Mouse (Mus musculus): ENCODE results near the gene Ccdc169. TPM values are rescaled to one million over a fixed set of nuclear protein-coding genes. Genes with fewer than 3 reads are reported as not detected.

Gene Ccdc169
- polyA plus RNA-seq, 1 experiment from 2014 or later, result 0.08 TPM

DNA sequence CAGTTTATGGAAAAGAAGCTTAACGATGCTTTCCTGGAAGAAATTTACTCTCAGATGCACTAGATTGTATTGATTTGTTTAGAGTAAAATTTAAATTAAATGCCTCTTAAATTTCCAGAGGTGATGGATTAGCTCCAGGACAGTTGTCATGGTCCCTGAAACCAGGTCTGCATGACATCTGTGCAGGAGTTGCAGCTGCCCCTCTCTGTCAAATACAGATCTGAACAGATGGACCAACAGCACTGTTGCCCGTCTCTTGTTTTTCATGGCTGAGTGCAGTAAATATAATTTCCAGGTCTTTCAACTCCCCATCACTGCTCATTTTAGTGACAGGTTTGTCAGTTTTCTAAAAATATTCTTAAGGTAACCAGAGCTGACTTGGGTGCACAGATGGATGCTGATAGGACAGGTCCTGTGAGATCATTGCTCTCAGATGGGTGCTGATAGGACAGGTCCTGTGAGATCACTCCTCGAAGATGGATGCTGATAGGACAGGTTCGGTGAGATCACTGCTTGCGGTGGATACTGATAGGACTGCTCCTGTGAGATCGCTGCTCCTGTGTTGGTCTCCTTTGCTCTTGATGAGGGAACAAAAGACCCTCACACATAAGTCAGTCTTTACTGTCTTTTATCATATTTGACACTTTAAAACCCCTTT is 5.4 kb upstream of the Ccdc169 start:
- H3K4me3 ChIP-seq, result no peak overlapping the region
- no peak overlapping the region for H3K9ac ChIP-seq
- no peaks in the 10 kb centered on the region for H3K9me3 ChIP-seq
- 95% methylated on average over 6 of the region's 6 CpGs for WGBS
- ATAC-seq (replicated peaks), result no peak
- no peaks in the 10 kb centered on the region for H3K4me1 ChIP-seq
- H3K36me3 ChIP-seq (replicated peaks), result peaks cover 41% of the 10 kb centered on the region
- H3K27ac ChIP-seq, result no peak overlapping the region
- no peak overlapping the region for H3K4me2 ChIP-seq
- H3K27me3 ChIP-seq (replicated peaks), result no peaks in the 10 kb centered on the region

DNA sequence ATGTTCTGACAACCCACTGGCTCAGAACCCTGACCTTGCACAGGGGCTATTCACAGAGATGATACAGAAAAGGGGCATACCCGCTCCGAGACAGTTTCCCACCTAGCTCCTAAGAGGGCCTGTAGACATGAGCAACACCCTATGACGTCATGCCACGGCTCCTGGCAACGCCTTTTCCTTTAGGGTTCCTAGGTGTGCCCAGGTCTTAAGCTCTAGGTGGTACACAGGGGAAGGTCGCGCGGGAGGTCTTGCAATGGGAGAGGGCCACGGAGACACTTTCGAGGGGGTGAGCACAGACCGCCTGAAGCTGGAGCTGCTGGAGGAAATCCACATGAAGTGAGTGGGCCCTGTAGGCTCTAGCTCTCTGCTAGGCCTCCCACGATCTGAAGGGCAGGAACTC is 2.7 kb downstream of the Ccdc169 start:
- ATAC-seq (replicated peaks), result no peak
- WGBS, result 95% methylated on average over 12 of the region's 12 CpGs

DNA sequence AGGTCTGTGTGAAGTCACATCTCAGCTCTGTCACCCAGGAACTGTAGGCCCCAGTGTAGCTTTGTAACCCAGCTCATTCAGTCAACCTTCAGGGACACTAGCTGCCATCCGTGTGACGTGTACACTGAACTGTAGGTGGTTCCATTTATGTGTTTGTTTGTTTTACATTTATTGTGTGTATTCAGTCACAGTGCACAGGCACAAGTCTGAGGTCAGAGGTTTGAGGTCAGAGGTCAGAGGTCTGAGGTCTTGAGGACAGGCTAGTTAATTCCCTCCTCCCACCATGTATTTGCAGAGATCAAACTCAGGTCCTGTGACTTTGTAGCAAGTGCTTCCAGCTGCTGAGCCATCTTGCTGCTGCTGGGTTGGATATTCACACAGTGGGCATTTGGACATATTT is 4.3 kb downstream of the Ccdc169 start:
- no peak for ATAC-seq (replicated peaks)
- H3K9ac ChIP-seq, result no peak overlapping the region
- WGBS, result 71% methylated on average over 2 of the region's 2 CpGs
- H3K4me2 ChIP-seq, result no peak overlapping the region
- 0 out of 2 replicates have a peak, but pooled peaks cover 3% of the 10 kb centered on the region for H3K36me3 ChIP-seq (replicated peaks)
- H3K4me1 ChIP-seq, result no peaks in the 10 kb centered on the region
- no peak overlapping the region for H3K4me3 ChIP-seq
- no peaks in the 10 kb centered on the region for H3K9me3 ChIP-seq
- H3K27me3 ChIP-seq (replicated peaks), result no peaks in the 10 kb centered on the region
- H3K27ac ChIP-seq, result no peak overlapping the region

More for the DNA sequence above, 2.7 kb downstream of the Ccdc169 start:
- H3K4me3 ChIP-seq, result no peak overlapping the region
- H3K4me1 ChIP-seq, result no peaks in the 10 kb centered on the region
- no peak overlapping the region for H3K4me2 ChIP-seq
- no peak overlapping the region for H3K27ac ChIP-seq
- H3K9ac ChIP-seq, result no peak overlapping the region
- peaks cover 3% of the 10 kb centered on the region; the same call in 1 of the 2 replicates for H3K36me3 ChIP-seq (replicated peaks)
- H3K27me3 ChIP-seq (replicated peaks), result no peaks in the 10 kb centered on the region
- no peaks in the 10 kb centered on the region for H3K9me3 ChIP-seq

DNA sequence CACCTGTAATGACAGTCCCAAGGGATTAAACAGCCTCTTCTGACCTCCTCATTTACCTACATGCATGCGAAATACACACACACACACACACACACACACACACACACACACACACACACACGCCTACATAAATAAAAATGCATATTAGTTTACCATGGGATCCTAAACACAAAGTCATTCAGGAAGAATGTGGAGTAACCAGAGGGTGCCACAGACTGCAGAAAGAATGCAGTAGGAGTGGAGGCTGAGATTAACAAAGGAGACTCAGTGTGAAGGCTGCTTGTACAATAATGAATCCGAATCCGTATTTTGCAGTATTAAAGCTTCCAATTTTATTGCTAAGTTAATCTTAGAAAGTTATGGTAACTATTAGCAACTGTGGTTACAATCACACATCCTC is 7.8 kb downstream of the Ccdc169 start:
- 69% methylated on average over 4 of the region's 4 CpGs for WGBS
- Histone ChIP-seq H3K9ac (no peak overlapping the region), H3K4me3 (no peak overlapping the region), H3K4me1 (no peaks in the 10 kb centered on the region), H3K36me3 (replicated peaks) (no peaks in the 10 kb centered on the region), H3K27ac (no peak overlapping the region), H3K27me3 (replicated peaks) (no peaks in the 10 kb centered on the region), H3K9me3 (no peaks in the 10 kb centered on the region), H3K4me2 (no peak overlapping the region)
- ATAC-seq (replicated peaks), result no peak

DNA sequence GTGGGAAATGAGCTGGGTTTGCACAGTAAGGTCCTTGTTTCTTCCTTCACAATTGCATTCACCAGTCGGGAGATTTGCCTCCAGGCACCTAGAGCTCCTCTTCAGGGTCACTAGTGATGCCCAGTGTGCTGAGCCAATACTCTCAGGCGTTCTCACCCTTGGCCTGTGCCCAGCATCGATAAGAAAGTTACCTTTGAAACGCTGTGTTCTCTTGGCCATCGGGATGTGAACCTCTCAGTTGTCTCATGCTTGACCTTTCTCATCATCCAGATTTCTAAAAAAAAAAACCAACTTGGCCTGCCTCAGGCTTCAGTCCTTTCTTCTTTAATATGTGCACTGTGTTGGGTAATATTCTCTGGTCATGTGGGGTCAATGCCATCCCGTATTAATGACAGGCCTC is 9.3 kb downstream of the Ccdc169 start:
- Histone ChIP-seq H3K27ac (no peak overlapping the region), H3K27me3 (replicated peaks) (no peaks in the 10 kb centered on the region), H3K4me1 (no peaks in the 10 kb centered on the region), H3K4me2 (no peak overlapping the region), H3K9me3 (no peaks in the 10 kb centered on the region), H3K36me3 (replicated peaks) (no peaks in the 10 kb centered on the region), H3K9ac (no peak overlapping the region), H3K4me3 (no peak overlapping the region)
- ATAC-seq (replicated peaks), result no peak
- 81% methylated on average over 6 of the region's 6 CpGs for WGBS

DNA sequence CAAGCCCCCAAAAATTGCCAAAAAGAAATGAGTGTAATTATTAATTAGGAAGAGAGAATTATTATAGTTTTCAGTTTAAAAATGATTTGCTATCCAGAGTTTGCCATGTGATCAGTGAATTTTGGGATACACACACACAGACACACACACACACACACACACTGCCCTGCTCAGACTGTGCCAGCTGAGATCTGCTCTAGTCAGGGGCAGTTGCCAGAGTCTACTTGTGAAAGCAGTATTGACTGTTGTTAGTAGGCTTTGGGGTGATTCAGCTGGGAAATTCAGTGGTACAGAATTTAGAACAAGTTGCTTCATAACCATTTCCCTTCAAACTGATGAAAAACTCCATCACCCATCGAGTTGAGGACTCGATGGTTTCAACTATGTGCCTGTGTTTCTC is 10.0 kb downstream of the Ccdc169 start:
- H3K4me1 ChIP-seq, result no peaks in the 10 kb centered on the region
- no peak overlapping the region for H3K4me2 ChIP-seq
- no peaks in the 10 kb centered on the region for H3K36me3 ChIP-seq (replicated peaks)
- no peaks in the 10 kb centered on the region for H3K27me3 ChIP-seq (replicated peaks)
- no peak overlapping the region for H3K4me3 ChIP-seq
- 84% methylated on average over 2 of the region's 2 CpGs for WGBS
- no peak overlapping the region for H3K9ac ChIP-seq
- no peak overlapping the region for H3K27ac ChIP-seq
- H3K9me3 ChIP-seq, result no peaks in the 10 kb centered on the region
- no peak for ATAC-seq (replicated peaks)

DNA sequence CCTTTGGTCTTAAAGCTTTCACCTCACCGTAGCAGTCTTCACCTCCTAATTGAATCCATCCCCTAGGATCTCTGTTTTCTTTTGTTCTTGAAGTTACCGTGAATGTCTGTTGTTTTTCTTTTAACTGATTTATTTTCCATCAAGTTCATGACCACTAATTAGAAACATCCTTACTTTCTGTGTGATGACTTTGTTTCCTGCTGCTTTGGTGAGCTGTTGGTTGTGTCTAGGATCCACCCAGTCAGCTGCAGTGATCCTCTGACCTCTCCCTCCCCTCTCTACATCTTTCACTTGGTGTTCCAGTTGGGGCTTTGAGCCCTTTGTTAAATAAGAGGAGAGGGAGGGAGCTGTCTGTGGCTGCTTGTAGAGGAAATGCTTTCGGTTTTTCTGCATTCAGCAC is 11.0 kb downstream of the Ccdc169 start:
- no peaks in the 10 kb centered on the region for H3K9me3 ChIP-seq
- H3K4me3 ChIP-seq, result no peak overlapping the region
- no peak overlapping the region for H3K9ac ChIP-seq
- WGBS, result 28% methylated on average over 3 of the region's 3 CpGs
- H3K4me2 ChIP-seq, result no peak overlapping the region
- ATAC-seq (replicated peaks), result no peak
- no peaks in the 10 kb centered on the region for H3K27me3 ChIP-seq (replicated peaks)
- H3K27ac ChIP-seq, result no peak overlapping the region
- no peaks in the 10 kb centered on the region for H3K36me3 ChIP-seq (replicated peaks)
- H3K4me1 ChIP-seq, result no peaks in the 10 kb centered on the region

DNA sequence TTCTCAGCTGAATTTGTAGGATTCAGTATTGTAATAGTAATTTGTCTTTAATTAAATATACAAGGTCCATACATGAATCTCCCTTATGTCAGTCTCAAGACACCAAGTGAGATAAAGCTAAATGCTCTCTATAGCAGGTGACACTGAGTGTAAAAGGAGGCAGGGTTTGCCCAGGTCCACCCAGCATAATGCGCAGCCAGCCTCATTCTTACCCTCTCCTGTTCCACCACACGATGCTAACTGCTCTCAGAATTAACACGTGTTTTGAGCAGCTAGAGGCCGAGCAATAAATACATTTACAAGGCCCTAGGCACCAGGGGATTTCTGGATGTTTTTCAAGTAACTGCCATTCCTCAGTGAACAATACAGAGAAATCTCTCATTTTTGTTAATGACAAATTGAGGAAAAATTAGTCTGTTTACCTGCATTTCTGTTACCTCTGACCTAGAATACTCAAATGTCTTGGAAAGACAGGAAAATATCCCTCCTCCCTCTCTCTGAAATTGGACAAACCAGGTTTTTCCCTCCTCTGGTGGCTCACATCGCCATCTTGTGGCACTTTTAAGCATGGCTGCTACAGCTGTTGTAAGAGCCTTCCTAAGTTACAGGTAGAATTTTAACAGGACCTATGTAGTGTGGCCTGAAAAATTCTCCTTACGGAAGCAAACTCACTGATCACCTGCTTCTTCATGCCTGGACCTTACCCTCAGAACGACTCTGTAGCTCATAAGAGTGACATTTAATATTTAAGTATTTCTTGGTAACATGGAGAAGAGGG is 14.7 kb downstream of the Ccdc169 start:
- H3K9ac ChIP-seq, result no peak overlapping the region
- no peak overlapping the region for H3K4me2 ChIP-seq
- ATAC-seq (replicated peaks), result peak; percentile 56
- no peaks in the 10 kb centered on the region for H3K9me3 ChIP-seq
- H3K4me3 ChIP-seq, result no peak overlapping the region
- no peaks in the 10 kb centered on the region for H3K27me3 ChIP-seq (replicated peaks)
- no peaks in the 10 kb centered on the region for H3K36me3 ChIP-seq (replicated peaks)
- no peak overlapping the region for H3K27ac ChIP-seq
- WGBS, result 44% methylated on average over 7 of the region's 7 CpGs
- no peaks in the 10 kb centered on the region for H3K4me1 ChIP-seq

DNA sequence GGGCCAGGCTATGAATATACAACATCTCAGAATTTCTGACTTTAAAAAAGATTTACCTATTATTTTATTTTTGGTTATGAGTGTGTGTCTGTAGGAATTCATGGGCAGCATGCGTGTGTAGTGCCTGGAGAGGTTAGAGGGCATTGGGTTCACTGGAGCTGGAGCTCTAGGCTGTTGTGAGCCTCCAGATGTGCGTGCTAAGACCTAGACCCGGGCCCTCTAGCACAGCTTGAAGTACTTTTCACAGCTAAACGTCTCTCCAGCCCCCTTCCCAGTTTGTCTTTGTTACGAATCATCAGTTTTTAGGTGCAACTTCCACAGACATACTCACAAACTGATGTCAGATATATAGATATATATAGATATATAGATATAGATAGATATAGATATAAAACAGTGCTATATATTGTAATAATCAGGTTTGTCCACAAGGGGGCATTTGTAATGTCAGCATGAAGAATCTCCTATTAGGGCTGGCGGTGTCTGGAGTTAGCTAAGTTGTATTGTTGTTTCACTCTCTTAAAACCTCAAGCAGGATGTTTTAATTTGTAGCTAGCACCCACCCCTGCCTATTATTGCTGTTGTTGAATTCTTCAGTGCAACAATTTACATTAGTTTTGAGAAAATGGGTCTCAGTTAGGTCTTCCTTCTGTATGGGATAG is 15.7 kb downstream of the Ccdc169 start:
- no peak; the same call in 1 of the 2 replicates for ATAC-seq (replicated peaks)

DNA sequence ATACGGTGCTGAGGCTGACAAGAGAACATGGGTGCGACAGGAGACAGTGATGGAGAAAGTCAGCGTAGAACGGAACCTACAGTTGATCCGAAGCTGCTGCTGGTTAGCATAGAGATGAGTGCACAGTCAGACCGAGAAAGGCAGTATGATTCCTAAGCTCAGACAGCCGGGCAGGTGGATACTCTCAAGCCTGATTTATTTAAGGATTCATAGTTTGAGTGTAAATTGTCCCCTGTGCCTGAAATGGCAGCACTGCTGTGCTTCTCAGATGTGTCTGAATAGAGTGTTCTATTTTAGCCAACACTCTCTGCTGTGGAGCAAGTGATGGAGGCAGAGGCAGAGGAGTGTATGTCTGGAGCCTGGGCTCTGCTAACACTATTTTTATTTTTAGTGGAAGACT is 17.0 kb downstream of the Ccdc169 start:
- no peak overlapping the region for H3K4me3 ChIP-seq
- no peaks in the 10 kb centered on the region for H3K36me3 ChIP-seq (replicated peaks)
- no peaks in the 10 kb centered on the region for H3K27me3 ChIP-seq (replicated peaks)
- no peaks in the 10 kb centered on the region for H3K9me3 ChIP-seq
- H3K27ac ChIP-seq, result no peak overlapping the region
- no peak overlapping the region for H3K9ac ChIP-seq
- no peak overlapping the region for H3K4me2 ChIP-seq
- WGBS, result 89% methylated on average over 7 of the region's 7 CpGs
- H3K4me1 ChIP-seq, result no peaks in the 10 kb centered on the region
- ATAC-seq (replicated peaks), result no peak

More for the DNA sequence above, 15.7 kb downstream of the Ccdc169 start:
- H3K27me3 ChIP-seq (replicated peaks), result no peaks in the 10 kb centered on the region
- no peak overlapping the region for H3K4me3 ChIP-seq
- 66% methylated on average over 6 of the region's 6 CpGs for WGBS
- no peaks in the 10 kb centered on the region for H3K4me1 ChIP-seq
- H3K27ac ChIP-seq, result no peak overlapping the region
- no peak overlapping the region for H3K4me2 ChIP-seq
- H3K36me3 ChIP-seq (replicated peaks), result no peaks in the 10 kb centered on the region
- H3K9ac ChIP-seq, result no peak overlapping the region
- H3K9me3 ChIP-seq, result no peaks in the 10 kb centered on the region

DNA sequence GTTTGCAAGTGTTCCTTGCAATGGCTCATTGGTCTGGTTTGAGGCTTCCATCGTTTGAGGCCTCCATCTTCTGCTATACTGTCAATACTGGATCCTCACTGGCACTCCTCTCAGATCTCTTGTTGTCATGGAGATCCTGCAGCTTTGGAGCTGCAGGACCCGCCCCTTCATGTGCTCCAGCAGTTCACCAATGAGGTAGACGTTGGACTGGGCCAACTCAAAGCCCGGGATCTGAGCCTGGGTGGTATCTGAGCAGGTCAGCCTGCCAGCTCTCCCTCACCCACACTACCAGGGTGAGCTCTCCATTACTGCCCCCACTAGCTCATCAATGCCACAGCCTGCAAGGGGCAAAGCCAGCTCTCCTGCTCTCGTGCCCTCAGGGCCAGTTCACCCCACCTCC is 20.3 kb downstream of the Ccdc169 start:
- Histone ChIP-seq H3K4me3 (no peak overlapping the region), H3K4me2 (no peak overlapping the region), H3K9me3 (no peaks in the 10 kb centered on the region), H3K4me1 (no peaks in the 10 kb centered on the region), H3K36me3 (replicated peaks) (no peaks in the 10 kb centered on the region), H3K27me3 (replicated peaks) (no peaks in the 10 kb centered on the region), H3K9ac (no peak overlapping the region), H3K27ac (no peak overlapping the region)
- 50% methylated on average over 5 of the region's 5 CpGs for WGBS
- ATAC-seq (replicated peaks), result peak; percentile 57

DNA sequence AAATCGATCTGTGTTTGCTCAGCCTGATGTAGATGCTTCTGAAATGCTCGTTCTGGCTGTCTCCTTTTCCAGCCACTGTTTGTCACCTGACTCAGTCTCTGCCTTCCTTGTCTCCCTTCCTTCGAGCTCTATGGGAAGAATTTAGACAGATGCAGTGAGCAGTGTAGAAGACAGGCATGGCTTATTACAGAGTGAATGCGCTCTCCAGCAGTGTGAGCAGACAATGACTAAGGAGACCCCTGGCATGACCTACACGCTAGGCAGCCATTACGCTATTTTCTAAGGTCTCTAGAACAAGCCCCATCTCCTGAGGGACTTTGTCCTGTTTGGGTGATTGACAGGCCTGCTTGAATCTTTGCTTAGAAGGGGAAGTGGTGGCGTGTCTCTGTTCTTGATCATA is 24.0 kb downstream of the Ccdc169 start:
- Histone ChIP-seq H3K4me3 (no peak overlapping the region), H3K27ac (no peak overlapping the region), H3K4me2 (no peak overlapping the region), H3K27me3 (replicated peaks) (no peaks in the 10 kb centered on the region), H3K9ac (no peak overlapping the region), H3K4me1 (peaks cover 3% of the 10 kb centered on the region; the same call in 1 of the 2 replicates), H3K9me3 (no peaks in the 10 kb centered on the region), H3K36me3 (replicated peaks) (no peaks in the 10 kb centered on the region)
- 39% methylated on average over 7 of the region's 7 CpGs for WGBS
- ATAC-seq (replicated peaks), result peak; percentile 66; the same call in 1 of the 2 replicates
